In genomic region chr12:15813133-15813818, GRCm38 (mm10) we compare ENCODE assay signal across 9 mouse cellular contexts. TPM values are rescaled to one million over a fixed set of nuclear protein-coding genes. Genes with fewer than 3 reads are reported as not detected.
DNase-seq lines count a peak whose midpoint lies in the region; ATAC-seq lines count a peak whose summit lies in the region.
"Had no signal": no experiment of that assay in that cellular context is flagged by ENCODE, and none has a peak within 500 bp of the region (broad histone marks: within the 10 kb centered on the region; RNA-seq: fewer than 3 reads in every experiment).

No protein-coding gene starts in this region.

- no peaks in the 10 kb centered on the region for H3K36me3 ChIP-seq in embryonic facial prominence, embryonic 11.5 days (replicated peaks; ENCODE audit: control insufficient read depth, insufficient read depth, low read depth, low read length)
- H3K36me3 ChIP-seq in midbrain, embryonic 15.5 days (replicated peaks), result peaks cover 3% of the 10 kb centered on the region; the same call in 1 of the 2 replicates

- H3K4me3 ChIP-seq in embryonic facial prominence, embryonic 11.5 days (ENCODE audit: low read depth, low read length), result peak overlapping the region; percentile 59
- H3K4me3 ChIP-seq in midbrain, embryonic 15.5 days, result peak overlapping the region; percentile 99
- H3K4me3 ChIP-seq: erythroblast, embryonic 14.5 days had no signal

- no peak for ATAC-seq in embryonic facial prominence, embryonic 11.5 days (replicated peaks; ENCODE audit: insufficient number of reproducible peaks, low FRiP score, low TSS enrichment, low read depth)
- ATAC-seq in midbrain, embryonic 15.5 days (replicated peaks), result peak; percentile 38

- DNase-seq in cerebellum, postnatal 14 days, result peak; percentile 27 to 36
- DNase-seq in cerebellum, adult 8-10 months, result no peak
- DNase-seq in embryonic facial prominence, embryonic 11.5 days (ENCODE audit: low spot score), result peak; percentile 49
- peak; percentile 23 to 45 for DNase-seq in heart, postnatal 14 days
- peak; percentile 48 to 66 for DNase-seq in kidney, postnatal 4 days
- no peak for DNase-seq in ovary, adult 18-20 months (ENCODE audit: low spot score)
- DNase-seq in urinary bladder, postnatal 4 days (ENCODE audit: low spot score in 2 of 2), result no peak

- intact Hi-C loops in heart, postnatal 14 days (cut with DNase I), result loop anchor here (10.0 kb wide), 1 partner anchor 342 kb away; no protein-coding TSS in a partner anchor

- no peaks in the 10 kb centered on the region for H3K9me3 ChIP-seq in embryonic facial prominence, embryonic 11.5 days (replicated peaks; ENCODE audit: control insufficient read depth, low read length)
- no peaks in the 10 kb centered on the region for H3K9me3 ChIP-seq in midbrain, embryonic 15.5 days

- peak overlapping the region; percentile 69 for H3K4me2 ChIP-seq in embryonic facial prominence, embryonic 11.5 days (ENCODE audit: low read depth, low read length)
- peak overlapping the region; percentile 62 for H3K4me2 ChIP-seq in midbrain, embryonic 15.5 days

- no peak overlapping the region for H3K27ac ChIP-seq in embryonic facial prominence, embryonic 11.5 days (replicated peaks; ENCODE audit: low read depth, low read length)
- H3K27ac ChIP-seq in midbrain, embryonic 15.5 days, result peak overlapping the region; percentile 98

- WGBS in embryonic facial prominence, embryonic 11.5 days, result 14% methylated on average over 12 of the region's 12 CpGs
- 5% methylated on average over 12 of the region's 12 CpGs for WGBS in midbrain, embryonic 15.5 days

- H3K9ac ChIP-seq in embryonic facial prominence, embryonic 11.5 days (replicated peaks; ENCODE audit: low read length), result peak overlapping the region; percentile 84
- peak overlapping the region; percentile 100 for H3K9ac ChIP-seq in midbrain, embryonic 15.5 days

- H3K27me3 ChIP-seq in embryonic facial prominence, embryonic 11.5 days (ENCODE audit: control insufficient read depth, insufficient read depth, low read length), result no peaks in the 10 kb centered on the region
- H3K27me3 ChIP-seq in midbrain, embryonic 15.5 days (replicated peaks), result no peaks in the 10 kb centered on the region

- no peaks in the 10 kb centered on the region; the same call in 1 of the 2 replicates for H3K4me1 ChIP-seq in embryonic facial prominence, embryonic 11.5 days (ENCODE audit: control insufficient read depth, insufficient read depth, low read length)
- peaks cover 42% of the 10 kb centered on the region for H3K4me1 ChIP-seq in midbrain, embryonic 15.5 days

RNA-seq across cellular contexts. Expression of gene Trib2, which starts 3.4 kb away (rescaled TPM):
- polyA plus RNA-seq in embryonic facial prominence, embryonic 11.5 days (2014; fragmentation: Nextera tagmentation; extraction: Ambion mirVana), result 60.1 and 61.7 TPM in 2 replicates
- total RNA-seq in heart, postnatal 14 days (2021), result 10 to 100 TPM; 44.2 to 47.2 TPM
- polyA plus RNA-seq in midbrain, embryonic 15.5 days (2015; fragmentation: Nextera tagmentation; extraction: Ambion mirVana), result 131 and 148 TPM in 2 replicates
- polyA plus RNA-seq: erythroblast, embryonic 14.5 days had no signal

Comparison
In these comparisons a context has a peak if more than half of its experiments do, and no peak if none do; other contexts are left out.
1. DNase-seq: peak in cerebellum, postnatal 14 days (2 of 2), embryonic facial prominence, embryonic 11.5 days (single experiment), heart, postnatal 14 days (2 of 2) and kidney, postnatal 4 days (2 of 2); none in cerebellum, adult 8-10 months (single experiment), ovary, adult 18-20 months (single experiment) and urinary bladder, postnatal 4 days (0 of 2).